Mouse (Mus musculus) naive thymus-derived CD4-positive, alpha-beta T cell, adult 2 months (primary cell): ENCODE data around the gene Ifi47.

Experiments
- DNase-seq: peaks from one replicate; pipeline ENCODE4 v3.0.0-alpha.2; 2011; ENCODE audit warnings: low read depth

Ifi47 gene

DNA sequence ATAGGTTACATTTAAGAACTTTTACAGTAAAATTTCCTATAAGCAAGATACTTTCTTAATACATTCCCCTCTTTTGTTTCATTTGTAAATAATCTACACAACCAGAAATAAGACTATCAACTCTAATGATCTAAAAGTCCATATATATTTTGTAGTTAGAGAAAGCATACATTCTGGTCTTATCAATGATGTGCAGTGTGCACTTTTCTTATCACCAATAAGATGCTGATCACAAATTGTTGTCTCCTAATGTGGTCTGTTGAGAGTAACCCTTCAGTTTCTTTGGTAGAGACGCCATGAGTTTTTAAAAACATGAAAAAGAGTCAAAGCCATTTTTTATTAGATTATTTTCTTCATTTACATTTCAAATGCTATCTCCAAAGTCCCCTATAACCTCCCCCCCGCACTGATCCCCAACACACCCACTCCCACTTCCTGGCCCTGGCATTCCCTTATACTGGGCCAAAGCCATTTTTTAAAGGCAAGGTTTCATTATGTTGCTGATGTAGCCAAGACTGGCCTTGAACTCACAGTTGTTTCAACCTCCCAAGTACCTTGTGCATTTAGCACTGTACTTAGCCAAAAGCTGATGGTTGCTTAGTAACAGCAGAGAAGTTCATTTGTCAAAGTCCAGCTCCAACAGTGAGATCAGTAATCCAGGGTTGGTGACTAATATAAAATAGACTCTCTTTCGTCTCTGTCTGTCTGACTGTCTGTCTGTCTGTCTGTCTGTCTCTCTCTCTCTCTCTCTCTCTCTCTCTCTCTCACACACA is 13.5 kb downstream of the Ifi47 start:
- peak; percentile 59 for DNase-seq

DNA sequence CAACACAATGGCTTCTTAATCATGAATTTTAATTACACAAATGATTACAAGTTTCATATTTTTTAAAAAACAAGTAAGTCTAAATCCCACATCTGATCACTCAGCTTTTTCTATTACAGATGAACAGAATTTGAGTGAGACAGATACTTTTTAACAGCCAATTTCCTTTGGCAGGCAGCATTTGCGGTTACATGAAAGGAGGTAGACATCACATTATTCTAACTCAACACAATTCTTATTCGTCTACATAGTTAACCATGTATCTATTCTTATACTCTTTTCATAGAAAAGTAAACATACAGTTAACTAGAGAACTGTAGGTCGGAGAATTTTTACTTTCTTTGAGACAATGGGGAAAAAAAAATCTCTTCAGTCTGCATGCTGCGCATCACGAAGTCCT is 14.2 kb downstream of the Ifi47 start:
- DNase-seq = peak; percentile 70

GRCm38 (mm10) chr11:49091171-49091570 is 14.8 kb downstream of the Ifi47 start:
- DNase-seq = no peak

GRCm38 (mm10) chr11:49092053-49092586 is 15.7 kb downstream of the Ifi47 start:
- no peak for DNase-seq

DNA sequence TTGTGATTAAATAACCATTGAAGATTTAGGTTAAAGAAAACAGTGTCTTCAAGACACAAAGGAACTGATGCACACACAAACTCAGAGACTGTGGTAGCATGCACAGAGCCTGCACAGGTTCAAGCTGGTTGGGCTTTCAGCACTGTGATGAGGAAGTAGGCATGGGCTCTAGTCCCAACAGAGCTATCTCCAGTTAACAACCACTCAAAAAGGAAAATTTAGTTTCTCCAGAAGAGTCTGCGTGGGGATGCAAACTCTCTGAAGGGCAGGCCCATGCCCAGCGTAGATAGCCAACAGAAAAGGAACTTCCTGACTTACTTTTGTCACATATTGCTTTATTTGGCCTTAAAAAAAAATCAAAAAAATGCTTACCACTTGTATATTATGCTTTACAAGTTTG is 16.4 kb downstream of the Ifi47 start:
- peak; percentile 56 for DNase-seq

- DNase-seq = peak; percentile 85
These were observed 17.7 kb downstream of the Ifi47 start for GRCm38 (mm10) chr11:49093861-49094660.

GRCm38 (mm10) chr11:49095367-49095766 is 19.0 kb downstream of the Ifi47 start:
- no peak for DNase-seq

GRCm38 (mm10) chr11:49100409-49100808 is 24.0 kb downstream of the Ifi47 start:
- DNase-seq = peak; percentile 60

GRCm38 (mm10) chr11:49101500-49101899 is 25.1 kb downstream of the Ifi47 start:
- DNase-seq = peak; percentile 54

GRCm38 (mm10) chr11:49103047-49103693 is 26.8 kb downstream of the Ifi47 start:
- peak; percentile 95 for DNase-seq

DNA sequence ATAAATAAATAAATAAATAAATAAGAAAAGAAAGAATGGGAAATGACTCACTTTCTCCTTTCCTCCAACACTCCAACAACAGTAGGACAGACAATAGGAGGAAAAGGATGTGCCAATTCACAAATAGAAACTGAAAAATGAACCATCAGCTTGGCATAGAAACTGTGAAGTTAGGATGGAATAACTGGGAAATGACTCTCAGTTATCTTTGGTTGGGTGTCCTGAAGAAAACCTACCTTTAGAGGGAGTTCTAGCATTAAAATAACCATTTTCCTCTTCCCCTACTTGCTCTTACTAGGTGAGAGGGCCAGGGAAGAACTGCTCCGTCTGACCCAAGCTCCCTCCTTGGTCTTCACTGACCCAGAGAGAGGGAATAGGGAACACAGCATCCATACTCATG is 29.4 kb downstream of the Ifi47 start:
- DNase-seq = no peak

GRCm38 (mm10) chr11:49107650-49108537 is 31.5 kb downstream of the Ifi47 start:
- no peak for DNase-seq

DNA sequence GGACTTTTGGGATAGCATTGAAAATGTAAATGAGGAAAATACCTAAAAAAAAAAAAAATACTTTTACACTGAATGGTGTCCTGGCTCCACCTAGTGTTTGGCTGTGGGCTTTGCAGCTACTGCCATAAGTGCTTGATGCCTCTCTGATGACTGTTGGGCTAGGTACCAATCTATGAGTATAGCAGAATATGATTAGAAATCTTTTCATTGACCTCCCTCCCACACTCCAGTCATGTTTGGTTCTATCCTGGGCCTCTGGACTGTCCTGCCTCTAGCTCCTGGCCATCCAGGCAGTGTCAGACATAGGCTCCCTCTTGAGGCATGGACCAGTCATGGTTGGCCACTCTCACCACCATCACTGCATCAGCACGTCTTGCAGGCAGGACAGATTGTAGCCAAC is 32.4 kb downstream of the Ifi47 start:
- peak; percentile 80 for DNase-seq

- no peak for DNase-seq
These were observed 34.6 kb downstream of the Ifi47 start for GRCm38 (mm10) chr11:49111000-49111399.

GRCm38 (mm10) chr11:49112624-49113219 is 36.3 kb downstream of the Ifi47 start:
- DNase-seq = no peak

DNA sequence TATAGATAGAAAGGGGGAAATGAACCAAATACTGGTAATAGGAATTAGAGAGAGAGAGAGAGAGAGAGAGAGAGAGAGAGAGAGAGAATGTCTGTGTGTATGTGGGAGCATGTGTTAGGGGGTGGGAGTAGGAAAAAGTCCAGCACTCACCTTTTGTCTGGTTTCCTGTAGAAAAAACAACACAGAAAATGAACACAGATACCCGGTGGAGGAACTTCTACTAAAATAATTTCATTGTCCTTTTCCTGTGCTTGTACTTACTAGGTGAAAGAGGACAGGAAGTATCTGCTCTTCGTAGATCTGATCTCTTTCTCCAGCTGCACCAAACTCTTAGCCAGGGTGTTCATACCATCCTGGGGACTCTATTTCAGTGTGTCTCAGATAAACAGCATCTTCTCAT is 37.8 kb downstream of the Ifi47 start:
- DNase-seq = no peak

GRCm38 (mm10) chr11:49114774-49115173 is 38.4 kb downstream of the Ifi47 start, which contains the start of gene Olfr1396:
Olfr1396 (minus strand) TSS chr11:49114874.
- DNase-seq = no peak

DNA sequence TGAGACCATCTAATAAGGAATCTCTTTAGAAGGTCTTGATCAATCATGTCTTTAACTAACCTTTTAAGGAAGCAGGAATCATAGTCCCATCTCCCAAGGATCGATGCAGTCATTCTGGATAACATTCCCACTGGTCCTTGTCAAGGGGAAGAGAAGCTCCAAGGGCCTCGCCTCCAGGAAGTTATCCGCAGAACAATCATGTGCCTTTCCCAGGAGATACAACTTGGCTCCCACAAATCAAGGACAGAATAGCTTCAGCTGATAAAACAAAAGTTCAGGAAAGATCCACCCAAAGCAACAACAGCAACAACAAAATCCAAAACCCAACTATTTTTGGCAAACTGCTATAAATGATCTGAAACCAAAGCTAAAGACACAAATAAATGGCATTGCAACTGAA is 43.2 kb downstream of the Ifi47 start:
- no peak for DNase-seq

- DNase-seq = no peak
These were observed 47.8 kb downstream of the Ifi47 start for GRCm38 (mm10) chr11:49124169-49124568.

- no peak for DNase-seq
These were observed 65.6 kb downstream of the Ifi47 start, which contains the start of gene Olfr1395 for GRCm38 (mm10) chr11:49141974-49142373. Olfr1395 (plus strand) TSS chr11:49142274.
